Mouse (Mus musculus) T-helper 17 cell (primary cell): ENCODE results near the gene Erich6.

Experiments
- in situ Hi-C, 2 experiments: fragments of 300-600 bp; cut with MboI, MseI; formaldehyde crosslinking; loops; 1 replicate in 1 of 2; 2 replicates in 1 of 2; pipeline ENCODE4 v1.15.1; 2025; ENCODE audit warnings: high pct_unique_total_duplicates in 2 of 2

The Erich6 gene

DNA sequence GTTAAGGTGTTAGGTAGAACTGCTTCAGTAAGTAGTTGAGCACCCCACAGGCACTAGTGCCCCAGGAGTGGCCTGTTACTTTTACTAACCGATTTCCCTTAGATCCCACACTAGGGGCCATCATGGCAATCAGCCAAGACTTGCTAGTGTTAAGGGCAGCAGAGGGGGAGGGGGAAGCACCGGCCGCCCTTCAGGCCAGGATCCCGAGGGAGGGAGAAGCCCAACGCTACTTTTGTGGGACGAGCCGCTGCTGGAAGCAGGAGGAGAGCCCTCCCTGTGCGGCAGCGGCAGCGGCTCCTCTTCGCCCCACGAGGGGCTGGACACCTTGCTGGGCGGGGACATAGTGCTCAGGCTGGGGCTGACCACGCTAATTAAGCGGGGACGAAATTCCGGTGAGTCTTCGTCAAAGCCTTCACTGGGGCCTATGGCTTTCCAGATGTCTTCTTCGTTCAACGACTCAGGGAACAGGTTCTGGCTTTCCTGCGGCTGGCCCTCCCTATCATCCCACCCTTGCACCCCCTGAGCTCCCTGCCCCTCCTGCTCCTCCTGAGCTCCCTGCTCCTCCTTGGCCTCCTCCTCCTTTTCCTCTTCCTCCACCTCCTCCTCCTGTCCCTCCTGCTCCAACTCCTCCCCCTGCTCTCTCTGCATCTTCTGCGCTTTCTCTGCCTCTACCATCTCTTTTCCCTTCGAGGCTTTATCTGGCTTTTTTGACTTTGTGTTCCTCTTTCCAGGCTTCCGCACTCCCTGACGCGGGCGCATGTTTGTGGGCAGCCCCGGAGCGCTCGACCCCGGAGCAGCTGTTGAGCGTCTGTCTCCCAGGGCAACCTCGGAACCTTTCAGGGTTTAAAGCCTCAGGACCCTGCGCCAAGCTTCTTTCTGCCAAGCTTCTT, at the start of gene Erich6:
Erich6 (minus strand) TSS at position 802 of the 890 bp plus-strand sequence.
- in situ Hi-C loops: loop anchor here in 1 of 2 experiments (25.0 kb wide), 1 partner anchor 474 kb away; no protein-coding TSS in a partner anchor

GRCm38 (mm10) chr3:58686206-58686921, 49.4 kb upstream of the Erich6 start:
- in situ Hi-C loops: no loop called here

GRCm38 (mm10) chr3:58685396-58685795, 48.4 kb upstream of the Erich6 start:
- in situ Hi-C loops: no loop called here

GRCm38 (mm10) chr3:58683346-58683745, 46.3 kb upstream of the Erich6 start:
- in situ Hi-C loops: loop anchor here in 1 of 2 experiments (5.0 kb wide), 1 partner anchor 106 kb away; the partner anchor contains the start of gene Selenot

GRCm38 (mm10) chr3:58682336-58682735, 45.3 kb upstream of the Erich6 start:
- in situ Hi-C loops: loop anchor here in 1 of 2 experiments (5.0 kb wide), 1 partner anchor 105 kb away; the partner anchor contains the start of gene Selenot

GRCm38 (mm10) chr3:58681831-58682230, 44.8 kb upstream of the Erich6 start:
- in situ Hi-C loops: loop anchor here in 1 of 2 experiments (5.0 kb wide), 1 partner anchor 105 kb away; the partner anchor contains the start of gene Selenot

- in situ Hi-C loops: loop anchor here in 1 of 2 experiments (5.0 kb wide), 1 partner anchor 104 kb away; the partner anchor contains the start of gene Selenot
Observed at GRCm38 (mm10) chr3:58680943-58681637, 44.1 kb upstream of the Erich6 start.

DNA sequence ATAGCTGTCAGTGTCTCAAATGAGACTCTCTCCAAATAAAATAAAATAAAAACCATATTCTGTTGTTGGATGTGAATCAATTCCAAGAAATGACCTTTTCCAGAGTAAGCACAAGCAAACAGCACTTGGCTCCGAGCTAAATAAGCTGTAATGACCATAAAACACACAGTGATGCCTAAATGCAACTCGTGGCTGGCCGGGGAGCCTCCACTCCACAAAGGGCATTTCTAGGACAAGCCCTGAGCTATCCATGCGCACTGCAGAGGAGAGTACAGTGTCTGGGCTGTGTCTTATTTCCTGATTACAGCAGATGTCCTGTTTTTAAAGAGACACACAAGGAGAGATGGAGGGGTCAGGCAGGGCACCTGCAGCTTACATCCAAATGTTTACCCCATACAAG, 43.0 kb upstream of the Erich6 start:
- in situ Hi-C loops: loop anchor here in 1 of 2 experiments (5.0 kb wide), 1 partner anchor 103 kb away; the partner anchor contains the start of gene Selenot

DNA sequence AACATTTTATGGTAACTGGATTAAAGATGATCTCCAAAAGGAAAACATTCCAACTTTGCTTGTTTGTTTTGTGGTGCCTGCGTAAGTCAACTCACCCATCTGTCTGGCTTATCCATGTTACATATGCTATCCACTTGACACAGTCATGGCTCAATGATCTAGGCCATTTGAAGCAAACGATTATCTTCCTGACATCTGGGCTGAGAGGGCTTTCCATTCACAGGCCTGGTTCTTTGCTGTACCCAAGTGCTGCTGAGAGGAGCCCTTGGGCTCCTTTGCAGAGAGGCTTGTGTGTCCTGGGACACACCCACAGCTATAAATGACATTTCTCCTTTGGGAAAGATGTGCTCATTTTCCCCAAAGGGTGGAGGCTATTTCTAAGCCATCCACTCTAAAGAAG, 41.9 kb upstream of the Erich6 start:
- in situ Hi-C loops: no loop called here

DNA sequence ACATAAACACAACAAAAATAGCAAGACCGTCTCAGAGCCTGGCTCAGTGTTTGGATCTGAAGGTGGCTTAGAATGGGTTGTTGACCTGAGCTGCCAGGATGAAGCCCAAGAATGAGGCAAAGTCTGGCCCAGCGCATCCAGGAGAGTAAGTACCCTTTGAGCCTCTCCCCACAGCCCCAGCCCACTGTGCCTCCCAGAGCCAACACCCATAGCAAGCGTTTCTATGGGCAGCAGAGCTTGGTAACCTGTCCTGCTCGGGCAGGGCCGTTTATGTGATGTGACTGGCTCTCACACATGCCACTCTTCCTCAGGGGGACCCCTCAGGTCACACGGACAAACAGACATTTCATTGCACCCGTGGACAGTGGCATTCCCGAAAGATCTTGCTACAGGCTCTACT, 41.4 kb upstream of the Erich6 start:
- in situ Hi-C loops: no loop called here

DNA sequence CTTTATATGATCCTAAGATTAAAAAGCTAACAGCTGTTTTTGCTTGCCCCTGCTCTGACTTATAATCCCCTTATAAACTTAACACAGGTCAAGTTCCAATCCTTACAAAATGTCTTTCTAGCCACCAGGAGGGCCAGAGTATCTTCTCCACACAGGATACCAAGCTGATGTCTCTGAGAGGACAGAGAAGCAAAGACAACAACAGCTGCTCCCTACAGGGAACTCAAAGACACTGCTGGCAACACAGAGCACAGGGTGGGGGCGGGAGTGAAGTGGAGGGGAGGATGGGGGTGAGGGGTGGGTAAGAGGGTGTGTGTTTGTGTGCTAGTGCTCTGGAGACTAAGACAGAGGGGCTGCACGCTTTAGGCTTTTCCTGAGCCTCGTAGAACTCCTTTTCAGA, 40.6 kb upstream of the Erich6 start:
- in situ Hi-C loops: no loop called here

DNA sequence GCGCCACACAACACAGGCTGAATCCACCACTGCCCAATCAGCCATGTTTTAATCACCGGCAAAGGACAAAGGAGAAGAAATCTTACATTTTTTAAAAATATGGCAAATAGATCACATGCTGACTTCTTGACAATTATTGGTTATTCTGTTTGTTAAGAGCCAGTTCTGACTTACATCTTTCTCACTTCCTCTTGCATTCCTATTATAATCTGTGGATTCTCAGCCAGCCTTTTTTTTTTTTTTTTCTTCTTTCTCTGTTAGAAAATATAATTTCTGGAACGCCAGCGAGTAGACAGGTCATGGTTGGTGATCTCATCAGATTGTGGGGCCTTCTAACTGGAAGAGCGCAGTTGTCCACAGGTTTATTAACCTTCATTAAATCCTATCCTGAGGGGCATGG, 36.3 kb upstream of the Erich6 start:
- in situ Hi-C loops: no loop called here

- in situ Hi-C loops: no loop called here
Observed at GRCm38 (mm10) chr3:58672481-58673183, 35.6 kb upstream of the Erich6 start.

- in situ Hi-C loops: no loop called here
Observed at GRCm38 (mm10) chr3:58671616-58672250, 34.7 kb upstream of the Erich6 start.

DNA sequence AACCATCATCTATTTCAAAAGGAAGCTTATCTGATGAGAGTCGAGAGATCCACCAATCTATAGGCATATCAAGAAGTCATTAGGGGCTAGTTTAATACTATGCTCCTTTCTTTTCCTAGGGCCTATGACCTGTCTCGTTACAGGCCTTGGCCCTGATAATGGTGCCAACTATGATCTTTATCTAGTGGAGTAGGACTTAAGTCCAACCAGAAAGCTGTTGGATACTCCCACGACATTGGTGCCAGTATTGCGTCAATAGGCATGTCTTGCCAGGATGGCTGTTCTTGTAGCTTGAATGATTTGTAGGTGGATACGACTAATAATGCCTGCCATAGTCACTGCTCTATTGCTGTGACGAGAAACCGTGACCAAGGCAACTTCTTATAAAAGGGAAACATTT, 27.0 kb upstream of the Erich6 start:
- in situ Hi-C loops: no loop called here

DNA sequence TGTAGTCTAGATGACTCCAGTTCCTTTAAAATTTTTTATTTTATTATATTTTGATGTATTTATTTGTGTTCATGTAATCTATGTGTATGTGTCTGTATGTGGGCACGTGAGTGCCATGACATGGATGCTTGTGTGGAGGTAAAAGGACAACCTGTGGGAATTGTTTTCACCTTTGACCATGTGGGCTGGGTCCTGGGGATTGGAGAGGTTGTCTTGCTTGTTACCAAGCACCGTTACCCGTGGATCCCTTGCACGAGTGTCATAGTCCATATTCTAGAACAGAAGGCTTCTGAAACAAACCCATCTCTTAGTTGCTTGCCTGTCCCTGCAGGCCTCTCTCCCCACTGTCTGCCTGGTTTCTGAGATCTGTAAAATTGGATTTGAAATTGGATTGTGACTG, 23.6 kb upstream of the Erich6 start:
- in situ Hi-C loops: no loop called here

DNA sequence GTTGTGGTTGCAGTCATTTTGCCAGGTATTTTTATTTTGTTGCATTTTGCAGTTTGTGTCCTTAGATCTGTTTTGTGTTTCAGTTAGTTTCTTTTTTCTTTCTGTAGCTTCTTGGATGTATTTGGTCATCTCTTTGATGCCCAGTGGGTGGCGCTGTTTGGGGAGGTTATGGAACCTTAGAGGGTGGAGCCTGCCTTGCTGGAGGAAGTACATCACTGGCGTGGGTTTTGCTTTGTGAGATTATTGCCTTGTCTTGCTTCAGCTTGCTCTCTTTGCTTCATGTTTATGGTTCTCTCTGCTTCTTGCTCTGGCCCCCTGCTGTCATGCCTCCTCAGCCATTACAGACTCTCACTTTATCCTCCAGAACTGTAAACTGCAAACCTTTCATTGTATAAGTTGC, 20.3 kb upstream of the Erich6 start:
- in situ Hi-C loops: loop anchor here (5.0 kb wide), 1 partner anchor 125 kb away; no protein-coding TSS in a partner anchor

- in situ Hi-C loops: loop anchor here (5.0 kb wide), 1 partner anchor 127 kb away; no protein-coding TSS in a partner anchor
Observed at GRCm38 (mm10) chr3:58655362-58656130, 18.5 kb upstream of the Erich6 start.

DNA sequence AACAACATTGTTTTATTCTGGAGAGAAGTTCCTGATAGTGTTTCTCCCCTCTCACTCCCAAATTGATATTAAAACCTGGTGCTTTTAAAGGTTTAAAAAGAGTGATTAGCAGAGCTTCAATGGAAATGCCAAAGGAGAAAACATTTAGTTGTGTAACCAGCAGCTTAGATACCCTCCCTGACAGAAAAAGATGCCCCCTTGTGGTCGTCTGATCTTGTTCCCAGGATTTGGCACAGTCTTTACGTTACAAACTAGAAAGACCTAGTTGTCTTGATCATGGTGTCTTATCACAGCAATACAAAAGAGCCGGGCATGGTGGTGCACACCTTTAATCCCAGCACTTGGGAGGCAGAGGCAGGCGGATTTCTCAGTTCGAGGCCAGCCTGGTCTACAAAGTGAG, 16.9 kb upstream of the Erich6 start:
- in situ Hi-C loops: no loop called here
